Mouse (Mus musculus): ENCODE measurements at regions not wholly inside any gene's neighbourhood (a gene's known extent, or its start where the extent isn't known, plus 50 kb on each side); places are given as distances from the start of the nearest gene placed in this dataset.
A peak's percentile ranks its signal among the peaks of the same experiment; 100 is the strongest.
"Not testable (repeated sequence)": the region's sequence is repeated elsewhere in the genome, so short reads cannot be mapped to it uniquely, and the experiment has no call there.

- no peak for DNase-seq (ENCODE audit: low spot score in 2 of 2)
Measured at GRCm38 (mm10) chr11:113132078-113133064, 350.3 kb downstream of the Sox9 start.

GRCm38 (mm10) chr11:113133407-113133806 lies 351.4 kb downstream of the Sox9 start:
- DNase-seq (ENCODE audit: low spot score in 2 of 2) = no peak

- DNase-seq (ENCODE audit: low spot score in 2 of 2) = no peak
Measured at GRCm38 (mm10) chr11:113135261-113135660, 353.2 kb downstream of the Sox9 start.

- no peak for DNase-seq (ENCODE audit: low spot score in 2 of 2)
Measured at GRCm38 (mm10) chr11:113138462-113138861, 356.4 kb downstream of the Sox9 start.

GRCm38 (mm10) chr11:113140595-113140994 lies 358.6 kb downstream of the Sox9 start:
- no peak for DNase-seq (ENCODE audit: low spot score in 2 of 2)

- no peak for DNase-seq (ENCODE audit: low spot score in 2 of 2)
Measured at GRCm38 (mm10) chr11:113142816-113143215, 360.8 kb downstream of the Sox9 start.

GRCm38 (mm10) chr11:113143839-113144627 lies 362.0 kb downstream of the Sox9 start:
- peak in 1 of 2 experiments; percentile 46 for DNase-seq (ENCODE audit: low spot score in 2 of 2)

GRCm38 (mm10) chr11:113145721-113146120 lies 363.7 kb downstream of the Sox9 start:
- no peak for DNase-seq (ENCODE audit: low spot score in 2 of 2)

- no peak for DNase-seq (ENCODE audit: low spot score in 2 of 2)
Measured at GRCm38 (mm10) chr11:113146762-113147161, 364.7 kb downstream of the Sox9 start.

- DNase-seq (ENCODE audit: low spot score in 2 of 2) = no peak
Measured at GRCm38 (mm10) chr11:113147535-113148197, 365.6 kb downstream of the Sox9 start.

GRCm38 (mm10) chr11:113148198-113148537 lies 366.1 kb downstream of the Sox9 start:
- no peak for DNase-seq (ENCODE audit: low spot score in 2 of 2)

- DNase-seq (ENCODE audit: low spot score in 2 of 2) = no peak
Measured at GRCm38 (mm10) chr11:113155515-113155914, 373.5 kb downstream of the Sox9 start.

GRCm38 (mm10) chr11:113163941-113164340 lies 381.9 kb downstream of the Sox9 start:
- no peak for DNase-seq (ENCODE audit: low spot score in 2 of 2)

GRCm38 (mm10) chr11:113164510-113164909 lies 382.5 kb downstream of the Sox9 start:
- no peak for DNase-seq (ENCODE audit: low spot score in 2 of 2)

- peak; percentile 78 to 79 for DNase-seq (ENCODE audit: low spot score in 2 of 2)
Measured at GRCm38 (mm10) chr11:113165069-113165795, 383.2 kb downstream of the Sox9 start.

- DNase-seq (ENCODE audit: low spot score in 2 of 2) = no peak
Measured at GRCm38 (mm10) chr11:113166517-113166916, 384.5 kb downstream of the Sox9 start.

- DNase-seq (ENCODE audit: low spot score in 2 of 2) = peak; percentile 69 to 79
Measured at GRCm38 (mm10) chr11:113172497-113173140, 390.6 kb downstream of the Sox9 start.

- not testable (repeated sequence) for DNase-seq (ENCODE audit: low spot score in 2 of 2)
Measured at GRCm38 (mm10) chr11:113173317-113173716, 391.3 kb downstream of the Sox9 start.

- no peak for DNase-seq (ENCODE audit: low spot score in 2 of 2)
Measured at GRCm38 (mm10) chr11:113174011-113174507, 392.0 kb downstream of the Sox9 start.

- no peak for DNase-seq (ENCODE audit: low spot score in 2 of 2)
Measured at GRCm38 (mm10) chr11:113175323-113175722, 393.3 kb downstream of the Sox9 start.

- DNase-seq (ENCODE audit: low spot score in 2 of 2) = peak in 1 of 2 experiments; percentile 66
Measured at GRCm38 (mm10) chr11:113176183-113176582, 394.2 kb downstream of the Sox9 start.
